Mouse (Mus musculus): Measurements from ENCODE around the gene Mylpf. TPM values are rescaled to one million over a fixed set of nuclear protein-coding genes. Genes with fewer than 3 reads are reported as not detected.

The Mylpf gene
- polyA plus RNA-seq, 1 experiment from 2014 or later = 10.7 TPM

DNA sequence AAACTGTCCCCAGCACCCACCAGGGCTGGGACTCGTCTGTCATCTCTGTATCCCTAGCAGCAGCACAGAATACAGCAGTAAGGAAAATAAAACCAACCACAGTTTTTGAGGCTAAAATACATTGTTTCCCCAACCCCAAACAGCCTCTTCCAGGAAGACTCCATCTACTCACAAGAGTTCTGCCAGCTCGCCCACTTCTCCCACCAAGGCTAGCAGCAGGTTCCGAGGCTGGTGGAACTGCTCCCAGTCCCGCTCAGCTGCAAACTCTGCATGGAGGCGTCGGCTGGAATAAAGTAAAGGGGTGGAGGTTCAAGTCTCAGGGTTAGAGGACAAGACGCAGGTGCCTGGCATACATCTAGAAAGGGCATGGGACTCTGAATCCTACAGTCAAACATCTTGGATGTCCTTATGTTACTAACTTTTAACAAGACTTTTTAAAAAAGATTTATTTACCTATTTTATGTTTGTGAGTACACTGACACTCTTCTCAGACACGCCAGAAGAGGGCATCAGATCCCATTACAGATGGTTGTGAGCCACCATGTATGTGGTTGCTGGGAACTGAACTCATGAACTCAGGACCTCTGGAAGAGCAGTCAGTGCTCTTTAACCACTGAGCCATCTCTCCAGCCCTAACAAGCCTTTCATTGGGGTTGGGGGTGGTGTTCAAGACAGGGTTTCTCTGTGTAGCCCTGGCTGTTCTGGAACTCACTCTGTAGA lies 50.7 kb downstream of the Mylpf start:
- peak overlapping the region; percentile 89; the same call in 1 of the 2 replicates for H3K27ac ChIP-seq
- no peak for DNase-seq (ENCODE audit: extremely low spot score, low spot score)
- WGBS = 76% methylated on average over 8 of the region's 8 CpGs

GRCm38 (mm10) chr7:127260309-127261111 lies 51.8 kb downstream of the Mylpf start, which contains the start of gene Dctpp1:
TSS of gene Dctpp1 (minus strand) at chr7:127260709.
- peak within 1 kb of the TSS; percentile 89 for H3K27ac ChIP-seq
- H3K4me1 ChIP-seq = peaks cover 25% of the 10 kb centered on the region
- peak; percentile 99 for DNase-seq (ENCODE audit: extremely low spot score, low spot score)
- peak within 1 kb of the TSS; percentile 79 for H3K4me3 ChIP-seq
- WGBS = under 1% methylated on average over 50 of the region's 50 CpGs
- H3K9me3 ChIP-seq = no peaks in the 10 kb centered on the region
- peaks cover 38% of the 10 kb centered on the region for H3K36me3 ChIP-seq (replicated peaks)
- no peaks in the 10 kb centered on the region for H3K27me3 ChIP-seq (ENCODE audit: poor library complexity, severe bottlenecking)

More for the DNA sequence above, 50.7 kb downstream of the Mylpf start:
- H3K36me3 ChIP-seq (replicated peaks) = peaks cover 39% of the 10 kb centered on the region
- no peaks in the 10 kb centered on the region for H3K9me3 ChIP-seq
- peak overlapping the region; percentile 79 for H3K4me3 ChIP-seq
- no peaks in the 10 kb centered on the region for H3K27me3 ChIP-seq (ENCODE audit: poor library complexity, severe bottlenecking)
- peaks cover 37% of the 10 kb centered on the region for H3K4me1 ChIP-seq

- DNase-seq (ENCODE audit: extremely low spot score, low spot score) = no peak
- WGBS = 86% methylated on average over 10 of the region's 10 CpGs
- peaks cover 24% of the 10 kb centered on the region for H3K4me1 ChIP-seq
- H3K36me3 ChIP-seq (replicated peaks) = peaks cover 19% of the 10 kb centered on the region
- H3K4me3 ChIP-seq = no peak overlapping the region
- H3K27ac ChIP-seq = no peak overlapping the region
- H3K9me3 ChIP-seq = no peaks in the 10 kb centered on the region
- no peaks in the 10 kb centered on the region for H3K27me3 ChIP-seq (ENCODE audit: poor library complexity, severe bottlenecking)
Observed at GRCm38 (mm10) chr7:127262218-127262961, 53.7 kb downstream of the Mylpf start.

DNA sequence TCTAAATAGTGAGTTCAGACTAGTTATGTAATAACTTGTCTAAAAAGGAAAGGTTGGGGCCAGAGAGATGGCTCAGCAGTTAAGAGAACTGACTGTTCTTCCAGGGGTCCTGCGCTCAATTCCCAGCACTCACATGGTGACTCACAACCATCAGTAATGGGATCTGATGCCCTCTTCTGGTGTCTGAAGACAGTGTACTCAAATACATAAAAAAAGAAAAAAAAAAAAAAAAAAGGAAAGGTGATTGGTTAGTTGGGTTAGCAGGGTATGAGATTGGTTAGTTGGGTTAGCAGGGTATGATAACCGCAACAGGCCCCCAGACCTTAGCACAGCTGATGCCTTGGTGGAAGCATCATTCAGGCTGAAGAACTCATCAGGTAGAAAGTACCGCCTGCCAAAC lies 54.8 kb downstream of the Mylpf start:
- no peak overlapping the region for H3K27ac ChIP-seq
- peaks cover 11% of the 10 kb centered on the region for H3K36me3 ChIP-seq (replicated peaks)
- H3K27me3 ChIP-seq (ENCODE audit: poor library complexity, severe bottlenecking) = no peaks in the 10 kb centered on the region
- no peak overlapping the region for H3K4me3 ChIP-seq
- WGBS = 91% methylated on average over 3 of the region's 3 CpGs
- DNase-seq (ENCODE audit: extremely low spot score, low spot score) = no peak
- H3K4me1 ChIP-seq = peaks cover 24% of the 10 kb centered on the region
- H3K9me3 ChIP-seq = 0 out of 2 replicates have a peak, but pooled peaks cover 3% of the 10 kb centered on the region

Other genes starting within 250 kb of the Mylpf start
- gene Cdipt, start 233.0 kb upstream of the Mylpf start, polyA plus RNA-seq (2016; fragmentation: Nextera tagmentation; extraction: Ambion mirVana) = 84.6 and 85.7 TPM in 2 replicates
- gene Cdiptos, start 232.8 kb upstream of the Mylpf start, polyA plus RNA-seq (2016; fragmentation: Nextera tagmentation; extraction: Ambion mirVana) = 0.72 and 1.0 TPM in 2 replicates
- gene Mvp, start 194.3 kb upstream of the Mylpf start, polyA plus RNA-seq (2016; fragmentation: Nextera tagmentation; extraction: Ambion mirVana) = 3.3 TPM in 2 replicates
- gene Pagr1b, start 192.4 kb upstream of the Mylpf start, polyA plus RNA-seq (2016; fragmentation: Nextera tagmentation; extraction: Ambion mirVana) = not detected in 2 replicates
- 92.7 and 121 TPM in 2 replicates for gene Pagr1a, start 191.5 kb upstream of the Mylpf start, polyA plus RNA-seq (2016; fragmentation: Nextera tagmentation; extraction: Ambion mirVana)
- gene Gm42742, start 187.8 kb upstream of the Mylpf start, polyA plus RNA-seq (2016; fragmentation: Nextera tagmentation; extraction: Ambion mirVana) = 32.6 and 46.7 TPM in 2 replicates
- gene Prrt2, start 187.7 kb upstream of the Mylpf start, polyA plus RNA-seq (2016; fragmentation: Nextera tagmentation; extraction: Ambion mirVana) = 3.5 and 4.0 TPM in 2 replicates
- 60.2 and 65.7 TPM in 2 replicates for gene Maz, start 181.9 kb upstream of the Mylpf start, polyA plus RNA-seq (2016; fragmentation: Nextera tagmentation; extraction: Ambion mirVana)
- gene Kif22, start 166.4 kb upstream of the Mylpf start, polyA plus RNA-seq (2016; fragmentation: Nextera tagmentation; extraction: Ambion mirVana) = 223 and 226 TPM in 2 replicates
- gene Zg16, start 121.6 kb upstream of the Mylpf start, polyA plus RNA-seq (2016; fragmentation: Nextera tagmentation; extraction: Ambion mirVana) = not detected in 2 replicates
- gene AI467606, start 117.5 kb upstream of the Mylpf start, polyA plus RNA-seq (2016; fragmentation: Nextera tagmentation; extraction: Ambion mirVana) = 0.74 TPM in 2 replicates
- gene Qprt, start 86.7 kb upstream of the Mylpf start, polyA plus RNA-seq (2016; fragmentation: Nextera tagmentation; extraction: Ambion mirVana) = 11.3 and 12.3 TPM in 2 replicates
- 0.07 and 0.10 TPM in 2 replicates for gene Spn, start 71.1 kb upstream of the Mylpf start, polyA plus RNA-seq (2016; fragmentation: Nextera tagmentation; extraction: Ambion mirVana)
- 111 and 114 TPM in 2 replicates for gene Cd2bp2, start 12.8 kb upstream of the Mylpf start, polyA plus RNA-seq (2016; fragmentation: Nextera tagmentation; extraction: Ambion mirVana)
- gene Tbc1d10b, start 422 bp upstream of the Mylpf start, polyA plus RNA-seq (2016; fragmentation: Nextera tagmentation; extraction: Ambion mirVana) = 27.3 and 29.2 TPM in 2 replicates
- 74.7 and 78.3 TPM in 2 replicates for gene Zfp553, start 24.2 kb downstream of the Mylpf start, polyA plus RNA-seq (2016; fragmentation: Nextera tagmentation; extraction: Ambion mirVana)
- gene Sept1, start 24.2 kb downstream of the Mylpf start, polyA plus RNA-seq (2016; fragmentation: Nextera tagmentation; extraction: Ambion mirVana) = 30.3 and 32.3 TPM in 2 replicates
- gene Zfp771, start 35.4 kb downstream of the Mylpf start, polyA plus RNA-seq (2016; fragmentation: Nextera tagmentation; extraction: Ambion mirVana) = 55.8 and 57.7 TPM in 2 replicates
- 379 and 383 TPM in 2 replicates for gene Dctpp1, start 51.8 kb downstream of the Mylpf start, polyA plus RNA-seq (2016; fragmentation: Nextera tagmentation; extraction: Ambion mirVana)
- 84.0 and 88.2 TPM in 2 replicates for gene Sephs2, start 65.2 kb downstream of the Mylpf start, polyA plus RNA-seq (2016; fragmentation: Nextera tagmentation; extraction: Ambion mirVana)
- 0.22 and 0.36 TPM in 2 replicates for gene Itgal, start 87.4 kb downstream of the Mylpf start, polyA plus RNA-seq (2016; fragmentation: Nextera tagmentation; extraction: Ambion mirVana)
- 17.6 and 18.9 TPM in 2 replicates for gene Zfp768, start 136.7 kb downstream of the Mylpf start, polyA plus RNA-seq (2016; fragmentation: Nextera tagmentation; extraction: Ambion mirVana)
- 7.6 TPM in 2 replicates for gene Zfp747, start 167.2 kb downstream of the Mylpf start, polyA plus RNA-seq (2016; fragmentation: Nextera tagmentation; extraction: Ambion mirVana)
- gene 9130019O22Rik, start 178.3 kb downstream of the Mylpf start, polyA plus RNA-seq (2016; fragmentation: Nextera tagmentation; extraction: Ambion mirVana) = 4.8 and 5.3 TPM in 2 replicates
- 4.2 and 4.8 TPM in 2 replicates for gene E430018J23Rik, start 184.7 kb downstream of the Mylpf start, polyA plus RNA-seq (2016; fragmentation: Nextera tagmentation; extraction: Ambion mirVana)
- gene Zfp764, start 197.9 kb downstream of the Mylpf start, polyA plus RNA-seq (2016; fragmentation: Nextera tagmentation; extraction: Ambion mirVana) = 5.8 and 6.1 TPM in 2 replicates
- 33.9 and 35.0 TPM in 2 replicates for gene Zfp688, start 213.2 kb downstream of the Mylpf start, polyA plus RNA-seq (2016; fragmentation: Nextera tagmentation; extraction: Ambion mirVana)
- 14.4 and 15.4 TPM in 2 replicates for gene Zfp689, start 240.3 kb downstream of the Mylpf start, polyA plus RNA-seq (2016; fragmentation: Nextera tagmentation; extraction: Ambion mirVana)